Mouse (Mus musculus): ENCODE results near the gene Cd164l2.

Cd164l2 gene

DNA sequence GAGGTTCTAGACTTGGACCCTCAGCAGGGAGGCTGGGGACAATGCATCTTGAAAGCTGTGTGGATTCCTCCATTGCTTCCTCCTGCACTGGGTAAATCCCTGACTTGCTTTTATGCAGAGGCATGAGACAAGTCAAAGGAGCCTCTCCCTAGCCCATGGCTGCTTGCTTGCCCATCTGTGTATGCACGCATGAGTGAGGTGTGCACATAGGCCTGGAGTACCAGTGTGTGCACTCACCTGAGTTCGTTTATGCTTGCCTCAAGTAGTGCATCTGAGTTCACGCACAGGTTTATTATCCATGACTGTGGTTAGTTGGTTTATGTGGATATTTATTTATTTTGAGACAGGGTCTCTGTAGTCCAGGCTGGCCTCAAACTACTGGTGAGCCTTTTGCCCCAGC, 9.7 kb upstream of the Cd164l2 start:
- no peak for TF ChIP-seq GATA4 (IDR thresholded peaks at IDR 0.05; ENCODE audit: insufficient replicate concordance, low read length)

GRCm38 (mm10) chr4:133203591-133203990, 8.3 kb upstream of the Cd164l2 start:
- TF ChIP-seq GATA4 (IDR thresholded peaks at IDR 0.05; ENCODE audit: insufficient replicate concordance, low read length) = no peak

DNA sequence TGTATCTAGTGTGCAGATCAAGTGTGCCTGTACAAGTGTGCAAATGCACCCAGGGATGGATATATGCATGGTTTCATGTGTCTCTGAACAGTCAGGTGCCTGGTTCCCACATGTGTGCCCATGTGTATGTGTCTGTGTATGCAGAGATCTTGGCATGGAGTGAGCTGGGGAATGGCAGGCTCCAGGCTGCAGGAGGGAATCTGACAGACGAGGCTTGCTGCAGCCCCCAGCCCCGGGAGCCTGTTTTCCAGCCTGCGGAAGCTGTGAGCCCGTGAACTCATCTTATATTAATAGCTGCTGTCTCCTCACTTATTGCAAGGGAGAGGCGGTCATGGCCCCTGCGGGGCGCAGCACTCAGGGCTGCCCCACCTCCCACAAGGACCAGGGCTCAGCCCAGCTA, 7.6 kb upstream of the Cd164l2 start:
- no peak for TF ChIP-seq GATA4 (IDR thresholded peaks at IDR 0.05; ENCODE audit: insufficient replicate concordance, low read length)

GRCm38 (mm10) chr4:133209366-133209765, 2.6 kb upstream of the Cd164l2 start:
- TF ChIP-seq GATA4 (IDR thresholded peaks at IDR 0.05; ENCODE audit: insufficient replicate concordance, low read length) = no peak

DNA sequence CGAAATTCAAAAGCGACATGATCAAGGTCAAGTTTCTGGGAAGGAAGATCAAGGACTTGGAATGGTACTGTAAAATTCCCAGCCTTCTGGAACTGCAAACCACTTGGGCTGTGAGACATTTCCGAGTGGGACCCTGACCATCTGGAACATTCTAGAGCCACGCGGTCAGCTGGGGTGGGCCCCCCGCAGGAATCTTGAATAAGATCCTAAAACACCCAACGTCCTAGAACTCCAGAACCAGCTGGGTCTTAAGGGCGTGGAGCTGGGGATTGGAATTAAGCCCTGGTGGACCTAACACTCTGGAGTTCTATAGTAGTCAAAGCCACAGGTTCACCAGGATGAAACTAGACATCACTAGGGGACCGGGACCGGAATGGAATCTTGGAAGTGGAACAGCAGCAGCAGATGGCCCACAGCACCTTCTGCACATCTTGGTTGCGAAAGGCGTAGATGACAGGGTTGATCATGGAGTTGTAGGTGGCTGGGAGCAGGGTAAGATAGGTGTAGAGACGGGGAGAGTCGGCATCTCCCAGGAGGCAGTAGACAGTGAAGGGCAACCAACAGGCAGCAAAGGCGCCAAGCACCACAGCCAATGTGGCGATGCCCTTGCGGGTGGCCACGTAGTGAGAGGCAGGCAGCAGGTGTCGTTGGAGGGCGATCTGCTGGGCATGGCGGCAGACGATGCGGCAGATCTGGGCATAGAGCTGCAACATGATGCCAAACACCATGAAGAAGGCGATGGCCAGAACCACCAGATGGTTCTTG, 1.7 kb upstream of the Cd164l2 start:
- no peak for TF ChIP-seq GATA4 (IDR thresholded peaks at IDR 0.05; ENCODE audit: insufficient replicate concordance, low read length)

GRCm38 (mm10) chr4:133210788-133211390, 1.0 kb upstream of the Cd164l2 start:
- no peak for TF ChIP-seq GATA4 (IDR thresholded peaks at IDR 0.05; ENCODE audit: insufficient replicate concordance, low read length)

DNA sequence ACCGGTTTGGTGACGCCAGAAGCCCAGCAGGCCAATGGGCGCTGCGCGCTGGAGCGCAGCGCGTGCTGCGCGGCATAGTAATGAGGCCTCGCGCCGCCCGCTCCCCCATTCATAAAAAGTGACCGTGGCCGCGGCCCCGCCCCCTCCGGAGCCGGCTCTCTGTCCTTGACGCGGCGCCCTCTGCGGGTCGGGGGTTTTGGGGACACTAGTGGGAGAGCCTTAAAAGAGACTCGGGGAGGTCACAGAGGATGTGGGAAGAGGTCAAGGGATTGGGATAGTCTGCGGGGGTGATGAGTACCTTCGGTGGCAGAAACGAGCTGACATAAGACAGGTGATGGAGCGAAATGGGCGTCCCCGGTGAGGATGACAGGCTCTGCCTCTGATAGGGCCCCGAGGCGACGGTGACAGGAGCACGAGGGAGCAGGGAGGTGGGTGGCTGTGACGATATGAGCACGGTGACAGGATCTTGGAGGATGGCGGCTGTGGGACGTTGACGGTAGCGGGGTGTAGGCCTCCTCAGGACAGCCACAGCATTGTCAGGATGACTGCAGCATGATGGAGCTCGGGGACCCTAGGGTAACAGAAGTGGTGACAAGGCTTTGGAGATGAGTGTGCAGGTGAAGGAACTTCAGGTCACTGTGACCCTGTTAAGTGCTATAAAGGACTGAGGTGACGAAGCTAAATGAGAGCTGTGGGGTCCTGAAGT, 784 bp downstream of the Cd164l2 start:
- TF ChIP-seq GATA4 (IDR thresholded peaks at IDR 0.05; ENCODE audit: insufficient replicate concordance, low read length) = no peak

DNA sequence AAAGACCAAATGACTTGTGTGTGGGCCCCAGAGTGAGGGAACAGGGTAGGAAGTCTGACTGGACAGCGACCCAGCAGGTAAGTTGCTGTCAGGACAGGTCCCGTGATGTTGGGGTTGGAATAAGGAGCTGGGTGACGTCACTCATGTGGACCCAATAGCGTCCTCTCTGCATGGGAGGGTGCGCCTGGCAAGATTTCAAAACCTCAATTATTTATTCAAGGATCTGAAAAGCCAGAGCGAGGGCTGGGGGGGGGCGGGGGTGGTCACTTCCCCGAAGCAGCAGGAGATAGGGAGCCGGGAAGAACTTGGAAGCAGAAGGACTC, 1.3 kb downstream of the Cd164l2 start:
- no peak for TF ChIP-seq GATA4 (IDR thresholded peaks at IDR 0.05; ENCODE audit: insufficient replicate concordance, low read length)

DNA sequence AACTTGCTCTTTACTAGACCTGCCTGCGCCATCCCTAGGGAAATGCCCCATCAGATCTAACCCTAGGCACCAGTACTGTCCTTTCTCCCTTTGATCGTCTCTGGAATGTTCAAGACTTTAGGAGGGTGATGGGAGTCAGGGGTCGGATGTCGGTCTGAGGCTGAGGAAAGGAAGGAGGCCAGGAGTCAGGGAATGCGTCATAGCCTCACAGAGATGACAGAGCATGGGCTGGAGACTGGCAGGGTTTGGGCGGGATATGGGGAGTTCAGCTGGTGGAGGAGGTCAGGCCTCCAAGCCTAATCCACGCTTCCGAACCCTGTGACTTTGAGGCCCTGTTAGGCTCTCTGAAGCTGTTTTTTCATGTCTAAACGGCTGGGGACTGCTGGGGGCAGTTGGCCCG, 1.7 kb downstream of the Cd164l2 start:
- no peak for TF ChIP-seq GATA4 (IDR thresholded peaks at IDR 0.05; ENCODE audit: insufficient replicate concordance, low read length)

GRCm38 (mm10) chr4:133217641-133218040, 5.7 kb downstream of the Cd164l2 start:
- TF ChIP-seq GATA4 (IDR thresholded peaks at IDR 0.05; ENCODE audit: insufficient replicate concordance, low read length) = no peak

GRCm38 (mm10) chr4:133218745-133219144, 6.8 kb downstream of the Cd164l2 start:
- no peak for TF ChIP-seq GATA4 (IDR thresholded peaks at IDR 0.05; ENCODE audit: insufficient replicate concordance, low read length)

DNA sequence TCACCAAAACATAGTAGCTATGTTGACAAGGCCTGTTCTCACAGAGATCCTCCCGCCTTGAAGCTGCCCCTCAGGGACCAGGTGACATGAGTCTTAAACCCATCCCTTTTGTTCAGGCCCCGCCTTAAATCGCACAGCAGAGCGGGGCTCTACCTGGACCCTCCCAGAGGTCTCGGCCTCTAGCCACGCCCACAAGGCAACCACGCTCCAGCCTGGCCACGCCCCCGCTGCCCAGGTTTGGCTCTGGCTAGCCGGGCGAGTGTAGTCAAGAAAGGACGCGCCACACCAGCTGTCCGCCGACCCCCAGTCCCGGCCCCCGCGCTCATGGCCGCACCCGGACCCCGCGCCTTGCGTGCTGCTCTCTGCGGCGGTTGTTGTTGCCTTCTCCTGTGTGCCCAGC, 8.7 kb downstream of the Cd164l2 start:
- TF ChIP-seq GATA4 (IDR thresholded peaks at IDR 0.05; ENCODE audit: insufficient replicate concordance, low read length) = no peak

- TF ChIP-seq GATA4 (IDR thresholded peaks at IDR 0.05; ENCODE audit: insufficient replicate concordance, low read length) = no peak
Observed at GRCm38 (mm10) chr4:133221701-133222100, 9.8 kb downstream of the Cd164l2 start.

GRCm38 (mm10) chr4:133223875-133224274, 11.9 kb downstream of the Cd164l2 start:
- no peak for TF ChIP-seq GATA4 (IDR thresholded peaks at IDR 0.05; ENCODE audit: insufficient replicate concordance, low read length)

GRCm38 (mm10) chr4:133226073-133226472, 14.1 kb downstream of the Cd164l2 start:
- no peak for TF ChIP-seq GATA4 (IDR thresholded peaks at IDR 0.05; ENCODE audit: insufficient replicate concordance, low read length)

DNA sequence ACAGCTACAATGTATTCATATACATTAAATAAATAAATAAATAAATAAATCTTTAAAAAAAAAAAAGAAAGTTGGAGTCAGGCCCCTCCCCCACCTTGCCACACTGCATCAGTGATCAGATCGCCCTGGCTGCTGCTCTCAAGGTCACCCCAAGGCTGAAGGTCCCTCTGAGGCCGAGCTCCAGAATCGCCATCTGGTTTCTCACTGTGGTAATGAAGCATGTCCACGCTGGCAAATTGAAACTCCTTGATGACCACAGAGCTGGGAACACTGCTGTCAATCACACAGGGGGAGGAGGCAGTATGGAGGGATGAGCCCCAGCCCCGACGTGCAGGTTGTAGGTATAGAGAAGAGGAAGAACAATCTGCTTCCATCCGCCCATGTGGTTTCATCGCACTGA, 15.7 kb downstream of the Cd164l2 start:
- no peak for TF ChIP-seq GATA4 (IDR thresholded peaks at IDR 0.05; ENCODE audit: insufficient replicate concordance, low read length)

All from liver, adult (tissue).